In the genomic region with DNA sequence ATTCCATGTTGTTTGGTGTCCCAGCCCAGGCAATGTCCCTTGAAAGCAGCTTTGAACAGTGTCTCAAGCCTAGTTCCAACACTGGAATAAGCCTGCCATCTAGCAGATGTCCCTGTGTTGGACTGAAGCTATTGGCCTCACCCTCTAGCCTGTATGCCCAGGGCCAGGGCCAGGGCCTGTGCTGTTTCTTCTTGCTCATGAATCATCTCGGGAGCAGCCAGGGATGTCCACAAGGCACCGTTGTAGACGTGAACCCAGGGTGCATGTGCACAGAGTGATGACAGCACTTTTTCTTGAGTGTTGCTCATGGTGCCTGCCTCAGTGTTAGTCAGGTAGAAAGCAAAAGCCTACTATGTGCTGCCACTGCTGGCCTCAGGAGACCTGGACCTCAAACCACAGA, we compare ENCODE assay signal across 33 mouse cellular contexts. TPM values are rescaled to one million over a fixed set of nuclear protein-coding genes. Genes with fewer than 3 reads are reported as not detected.
DNase-seq lines count a peak whose midpoint lies in the region; ATAC-seq and TF ChIP-seq lines count a peak whose summit lies in the region.
"Had no signal": no experiment of that assay in that cellular context is flagged by ENCODE, and none has a peak within 500 bp of the region (broad histone marks: within the 10 kb centered on the region; RNA-seq: fewer than 3 reads in every experiment).

No protein-coding gene starts in this region.

- WGBS in thymus, adult 2 months, result 95% methylated on average over 3 of the region's 3 CpGs
- 85% methylated on average over 3 of the region's 3 CpGs for WGBS in intestine, embryonic 16.5 days

- peak; percentile 31 for DNase-seq in adrenal gland, postnatal 14 days
- DNase-seq in adrenal gland, postnatal 25 days, result no peak
- DNase-seq in thymus, adult 2 months, result no peak
- DNase-seq in thymus, postnatal 14 days, result no peak
- peak; percentile 34 for DNase-seq in MN1 (ENCODE audit: low spot score)
- DNase-seq in lung, postnatal 25 days (ENCODE audit: low spot score), result no peak
- no peak for DNase-seq in cerebellum, postnatal 4 days (ENCODE audit: low spot score in 2 of 2)
- DNase-seq: cerebellum, adult 11 months; cerebellum, adult 2 months; cerebellum, postnatal 10 days; cerebellum, postnatal 36 days; gastrocnemius, postnatal 10 days; gastrocnemius, postnatal 36 days; heart, adult 2 months; kidney, adult 11 months; kidney, adult 8-10 months had no signal

- H3K4me1 ChIP-seq in thymus, adult 2 months (replicated peaks; ENCODE audit: control insufficient read depth, insufficient read depth, low read length), result peaks cover 52% of the 10 kb centered on the region
- H3K4me1 ChIP-seq in intestine, embryonic 16.5 days (ENCODE audit: control insufficient read depth, insufficient read depth, low read length), result peaks cover 29% of the 10 kb centered on the region

- H3K27me3 ChIP-seq in thymus, adult 2 months (ENCODE audit: control insufficient read depth, insufficient read depth, low read length), result no peaks in the 10 kb centered on the region
- no peaks in the 10 kb centered on the region for H3K27me3 ChIP-seq in intestine, embryonic 16.5 days (replicated peaks; ENCODE audit: control insufficient read depth, insufficient read depth, low read length)
- H3K27me3 ChIP-seq: heart, embryonic 13.5 days had no signal

- 0 out of 2 replicates have a peak overlapping the region, but pooled peaks have one; percentile 38 for H3K9ac ChIP-seq in intestine, embryonic 16.5 days (ENCODE audit: low read depth, low read length)
- H3K9ac ChIP-seq: hindbrain, embryonic 13.5 days had no signal

- 0 out of 2 replicates have a peak, but pooled peaks cover 3% of the 10 kb centered on the region for H3K9me3 ChIP-seq in intestine, embryonic 16.5 days (ENCODE audit: control insufficient read depth, low read length)
- H3K9me3 ChIP-seq: forebrain, embryonic 10.5 days; forebrain, embryonic 13.5 days; G1E; heart, embryonic 10.5 days; heart, embryonic 13.5 days; hindbrain, embryonic 10.5 days; hindbrain, embryonic 13.5 days had no signal

- no peak for TF ChIP-seq CTCF in thymus, adult 2 months (IDR thresholded peaks at IDR 0.05; ENCODE audit: borderline replicate concordance, control insufficient read depth, extremely low read depth, insufficient read depth, low read length, poor library complexity)

- H3K4me3 ChIP-seq in thymus, adult 2 months (ENCODE audit: control insufficient read depth, insufficient read depth, low read length), result no peak overlapping the region
- H3K4me3 ChIP-seq in intestine, embryonic 16.5 days (ENCODE audit: low read length), result no peak overlapping the region
- H3K4me3 ChIP-seq: forebrain, embryonic 10.5 days; heart, adult 2 months; heart, embryonic 10.5 days; heart, embryonic 13.5 days; hindbrain, embryonic 10.5 days; hindbrain, embryonic 13.5 days had no signal

- H3K4me2 ChIP-seq in intestine, embryonic 16.5 days (ENCODE audit: low read depth, low read length), result no peak overlapping the region
- H3K4me2 ChIP-seq: hindbrain, embryonic 13.5 days had no signal

- H3K27ac ChIP-seq in thymus, adult 2 months (ENCODE audit: control insufficient read depth, insufficient read depth, low read length), result peak overlapping the region; percentile 96
- peak overlapping the region; percentile 87; the same call in 1 of the 2 replicates for H3K27ac ChIP-seq in intestine, embryonic 16.5 days (ENCODE audit: low read length)
- H3K27ac ChIP-seq: forebrain, embryonic 13.5 days; heart, adult 2 months; hindbrain, embryonic 10.5 days; hindbrain, embryonic 13.5 days had no signal

- no peaks in the 10 kb centered on the region for H3K36me3 ChIP-seq in thymus, adult 2 months (ENCODE audit: control insufficient read depth, insufficient read depth, low read length)
- no peaks in the 10 kb centered on the region for H3K36me3 ChIP-seq in intestine, embryonic 16.5 days (ENCODE audit: control insufficient read depth, insufficient read depth, low read length)
- H3K36me3 ChIP-seq: hindbrain, embryonic 13.5 days had no signal

- no peak for ATAC-seq in intestine, embryonic 16.5 days
- ATAC-seq: forebrain, embryonic 13.5 days; forebrain, embryonic 16.5 days; hindbrain, embryonic 16.5 days had no signal

- TF ChIP-seq POLR2A in thymus, adult 2 months (IDR thresholded peaks at IDR 0.05; ENCODE audit: control insufficient read depth, extremely low read depth, insufficient read depth, low read length, poor library complexity), result no peak

RNA-seq across cellular contexts. Expression of gene Rmi2, which starts 2.4 kb away (rescaled TPM):
- total RNA-seq in adrenal gland, postnatal 14 days (2021), result 1.5 and 1.6 TPM in 2 replicates
- total RNA-seq in adrenal gland, postnatal 25 days (2021), result 1.7 and 2.1 TPM in 2 replicates
- 23.0 and 59.4 TPM in 2 replicates for polyA plus RNA-seq in thymus, adult 2 months (2012; rRNA removed)
- 2.4 and 2.7 TPM in 2 replicates for polyA plus RNA-seq in intestine, embryonic 16.5 days (2015; fragmentation: Nextera tagmentation; extraction: Ambion mirVana)

RNA-seq across cellular contexts. Expression of gene Gm11172, which starts 24.5 kb away (rescaled TPM):
- not detected in 2 replicates for total RNA-seq in adrenal gland, postnatal 14 days (2021)
- total RNA-seq in adrenal gland, postnatal 25 days (2021), result not detected in 2 replicates
- not detected in 2 replicates for polyA plus RNA-seq in thymus, adult 2 months (2012; rRNA removed)
- not detected in 2 replicates for polyA plus RNA-seq in intestine, embryonic 16.5 days (2015; fragmentation: Nextera tagmentation; extraction: Ambion mirVana)
- total RNA-seq: adrenal gland, postnatal 36 days; G1E; gastrocnemius, adult 18-20 months; gastrocnemius, postnatal 10 days; gastrocnemius, postnatal 36 days; granulocyte monocyte progenitor cell, adult 5-6 weeks; heart, adult 2 months; heart, postnatal 25 days had no signal
- polyA plus RNA-seq: cerebellum, adult 2 months; embryonic facial prominence, embryonic 11.5 days; embryonic facial prominence, embryonic 14.5 days; forebrain, embryonic 10.5 days; forebrain, embryonic 13.5 days; forebrain, embryonic 16.5 days; G1E; heart, adult 2 months; heart, embryonic 10.5 days; heart, embryonic 13.5 days; heart, postnatal 0 days; hindbrain, embryonic 10.5 days; hindbrain, embryonic 13.5 days; hindbrain, embryonic 16.5 days had no signal

RNA-seq across cellular contexts. Expression of gene Prm1, which starts 31.6 kb away (rescaled TPM):
- total RNA-seq in adrenal gland, postnatal 14 days (2021), result not detected in 2 replicates
- total RNA-seq in adrenal gland, postnatal 25 days (2021), result not detected in 2 replicates
- polyA plus RNA-seq in thymus, adult 2 months (2012; rRNA removed), result 0.96 and 6.1 TPM in 2 replicates
- polyA plus RNA-seq in intestine, embryonic 16.5 days (2015; fragmentation: Nextera tagmentation; extraction: Ambion mirVana), result 0.44 TPM in 1 of 2 replicates, not detected in the other
- total RNA-seq: adrenal gland, postnatal 36 days; G1E; gastrocnemius, adult 18-20 months; gastrocnemius, postnatal 10 days; gastrocnemius, postnatal 36 days; granulocyte monocyte progenitor cell, adult 5-6 weeks; heart, adult 2 months; heart, postnatal 25 days had no signal
- polyA plus RNA-seq: cerebellum, adult 2 months; embryonic facial prominence, embryonic 11.5 days; embryonic facial prominence, embryonic 14.5 days; forebrain, embryonic 10.5 days; forebrain, embryonic 13.5 days; forebrain, embryonic 16.5 days; G1E; heart, embryonic 10.5 days; heart, postnatal 0 days; hindbrain, embryonic 10.5 days; hindbrain, embryonic 13.5 days; hindbrain, embryonic 16.5 days had no signal

RNA-seq across cellular contexts. Expression of gene Prm2, which starts 41.3 kb away (rescaled TPM):
- total RNA-seq in adrenal gland, postnatal 14 days (2021), result not detected in 2 replicates
- not detected in 2 replicates for total RNA-seq in adrenal gland, postnatal 25 days (2021)
- 0.50 and 7.0 TPM in 2 replicates for polyA plus RNA-seq in thymus, adult 2 months (2012; rRNA removed)
- polyA plus RNA-seq in intestine, embryonic 16.5 days (2015; fragmentation: Nextera tagmentation; extraction: Ambion mirVana), result not detected in 2 replicates
- total RNA-seq: adrenal gland, postnatal 36 days; gastrocnemius, adult 18-20 months; gastrocnemius, postnatal 10 days; gastrocnemius, postnatal 36 days; granulocyte monocyte progenitor cell, adult 5-6 weeks; heart, adult 2 months; heart, postnatal 25 days had no signal
- polyA plus RNA-seq: cerebellum, adult 2 months; embryonic facial prominence, embryonic 11.5 days; embryonic facial prominence, embryonic 14.5 days; forebrain, embryonic 10.5 days; forebrain, embryonic 13.5 days; forebrain, embryonic 16.5 days; G1E; heart, embryonic 10.5 days; heart, embryonic 13.5 days; heart, postnatal 0 days; hindbrain, embryonic 10.5 days; hindbrain, embryonic 13.5 days; hindbrain, embryonic 16.5 days had no signal

RNA-seq across cellular contexts. Expression of gene Prm3, which starts 46.5 kb away (rescaled TPM):
- not detected in 2 replicates for total RNA-seq in adrenal gland, postnatal 14 days (2021)
- not detected in 2 replicates for total RNA-seq in adrenal gland, postnatal 25 days (2021)
- not detected in 2 replicates for polyA plus RNA-seq in thymus, adult 2 months (2012; rRNA removed)
- not detected in 2 replicates for polyA plus RNA-seq in intestine, embryonic 16.5 days (2015; fragmentation: Nextera tagmentation; extraction: Ambion mirVana)
- total RNA-seq: adrenal gland, postnatal 36 days; G1E; gastrocnemius, adult 18-20 months; gastrocnemius, postnatal 10 days; gastrocnemius, postnatal 36 days; granulocyte monocyte progenitor cell, adult 5-6 weeks; heart, adult 2 months; heart, postnatal 25 days had no signal
- polyA plus RNA-seq: cerebellum, adult 2 months; embryonic facial prominence, embryonic 11.5 days; embryonic facial prominence, embryonic 14.5 days; forebrain, embryonic 10.5 days; forebrain, embryonic 13.5 days; forebrain, embryonic 16.5 days; G1E; heart, embryonic 10.5 days; heart, embryonic 13.5 days; heart, postnatal 0 days; hindbrain, embryonic 10.5 days; hindbrain, embryonic 13.5 days; hindbrain, embryonic 16.5 days had no signal

Comparison
In these comparisons a context has a peak if more than half of its experiments do, and no peak if none do; other contexts are left out.
1. DNase-seq: peak in adrenal gland, postnatal 14 days (single experiment) and MN1 (single experiment); none in adrenal gland, postnatal 25 days (single experiment), thymus, adult 2 months (single experiment), thymus, postnatal 14 days (single experiment), lung, postnatal 25 days (single experiment) and cerebellum, postnatal 4 days (0 of 2).